Mouse (Mus musculus): ENCODE data around the gene Nrn1. TPM values are rescaled to one million over a fixed set of nuclear protein-coding genes. Genes with fewer than 3 reads are reported as not detected.

Gene Nrn1
- 1 to 10 TPM; 5.3 to 8.4 TPM for total RNA-seq (2023)

DNA sequence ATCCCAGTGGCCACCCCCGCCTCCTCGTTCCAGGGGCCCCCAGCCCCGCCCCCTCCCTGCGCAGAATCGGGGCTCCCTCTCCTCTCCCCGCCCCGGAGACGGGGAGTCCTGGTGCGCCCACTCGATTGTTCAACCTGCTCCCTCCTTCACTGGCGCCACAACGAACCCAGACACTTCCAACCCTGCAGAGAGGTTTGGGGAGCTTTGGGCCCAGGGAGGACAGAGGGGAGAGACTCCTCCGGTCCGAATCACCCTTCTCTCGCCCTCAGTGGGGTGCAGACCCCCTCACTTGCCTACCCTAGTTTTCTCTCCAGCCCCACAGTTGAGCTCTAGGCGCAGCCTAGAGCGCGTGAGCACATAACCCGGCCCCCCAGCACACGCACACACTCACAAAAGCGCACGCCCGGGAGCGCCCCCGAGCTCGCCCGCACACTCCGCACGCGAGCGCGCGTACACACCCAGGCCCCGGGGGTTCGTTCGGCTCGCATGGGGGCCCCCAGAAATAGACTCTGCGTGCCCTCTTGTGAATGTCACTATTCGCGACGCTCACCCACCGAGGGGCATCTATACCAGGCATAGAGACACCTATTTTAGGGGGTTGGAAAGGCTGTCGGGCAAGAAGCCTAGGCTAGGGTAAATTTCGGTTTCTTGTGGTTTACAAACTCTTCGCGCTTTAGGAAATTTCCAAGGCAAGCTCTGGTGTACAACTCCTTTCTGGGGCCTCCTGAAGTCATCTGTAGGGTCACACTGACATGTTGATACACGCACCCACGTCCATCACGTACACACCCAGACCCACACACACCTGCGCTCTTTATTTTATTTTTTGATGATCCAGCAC, at the start of gene Nrn1:
Gene Nrn1, minus strand, starts transcription at position 401 of the 841 bp plus-strand sequence.

Data from T-cell, adult 66 days (primary cell).